In the genomic region with DNA sequence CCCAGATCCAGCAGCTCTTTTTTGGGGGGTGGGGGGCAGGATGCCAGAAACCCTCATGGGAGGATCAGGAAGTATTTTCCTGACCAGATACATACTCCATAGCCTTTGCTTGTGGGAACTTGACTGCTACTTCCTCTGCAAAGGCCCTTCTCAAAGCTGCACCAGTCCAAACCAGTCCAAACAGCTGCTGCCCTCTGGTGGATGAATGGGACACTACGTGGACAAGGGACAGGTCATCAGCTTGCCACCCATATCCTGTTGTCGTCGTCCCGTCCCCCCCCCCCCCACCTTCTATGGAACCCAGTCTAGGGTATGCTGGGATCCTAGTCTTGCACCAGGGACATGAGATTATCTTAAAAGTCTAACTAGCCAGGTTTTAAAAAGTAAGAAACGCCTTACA, we compare ENCODE assay signal across 9 mouse cellular contexts. TPM values are rescaled to one million over a fixed set of nuclear protein-coding genes. Genes with fewer than 3 reads are reported as not detected.
A peak's percentile ranks its signal among the peaks of the same experiment; 100 is the strongest.
DNase-seq lines count a peak whose midpoint lies in the region; ATAC-seq and TF ChIP-seq lines count a peak whose summit lies in the region.
"Had no signal": no experiment of that assay in that cellular context is flagged by ENCODE, and none has a peak within 500 bp of the region (broad histone marks: within the 10 kb centered on the region; RNA-seq: fewer than 3 reads in every experiment).

No protein-coding gene starts in this region.

- no peaks in the 10 kb centered on the region for H3K9me3 ChIP-seq in ES-Bruce4 (replicated peaks; ENCODE audit: control insufficient read depth, insufficient read depth, low read length, poor library complexity, severe bottlenecking)
- H3K9me3 ChIP-seq in heart, embryonic 11.5 days (replicated peaks; ENCODE audit: control insufficient read depth, low read length) = no peaks in the 10 kb centered on the region
- H3K9me3 ChIP-seq in liver, postnatal 0 days (ENCODE audit: low read length) = no peaks in the 10 kb centered on the region

- no peaks in the 10 kb centered on the region for H3K4me1 ChIP-seq in ES-Bruce4 (ENCODE audit: control insufficient read depth, insufficient read depth, low read length)
- H3K4me1 ChIP-seq in heart, embryonic 11.5 days (ENCODE audit: control insufficient read depth, insufficient read depth, low read length) = no peaks in the 10 kb centered on the region
- H3K4me1 ChIP-seq in liver, postnatal 0 days (ENCODE audit: insufficient read depth) = 0 out of 2 replicates have a peak, but pooled peaks cover 5% of the 10 kb centered on the region

- H3K27me3 ChIP-seq in ES-Bruce4 (ENCODE audit: control insufficient read depth, insufficient read depth, low read length, poor library complexity, severe bottlenecking) = no peaks in the 10 kb centered on the region
- H3K27me3 ChIP-seq in heart, embryonic 11.5 days (ENCODE audit: control insufficient read depth, insufficient read depth, low read length) = 0 out of 2 replicates have a peak, but pooled peaks cover 2% of the 10 kb centered on the region
- no peaks in the 10 kb centered on the region for H3K27me3 ChIP-seq in liver, postnatal 0 days (ENCODE audit: insufficient read depth, low read length)

- no peak for TF ChIP-seq EP300 in ES-Bruce4 (IDR thresholded peaks at IDR 0.05; ENCODE audit: insufficient read depth, low read depth, low read length)
- no peak for TF ChIP-seq EP300 in liver, postnatal 0 days (IDR thresholded peaks at IDR 0.05; ENCODE audit: low read depth)

- H3K4me2 ChIP-seq in heart, embryonic 11.5 days = no peak overlapping the region
- H3K4me2 ChIP-seq in liver, postnatal 0 days (ENCODE audit: low read depth, low read length) = no peak overlapping the region

- no peaks in the 10 kb centered on the region for H3K36me3 ChIP-seq in ES-Bruce4 (ENCODE audit: control insufficient read depth, insufficient read depth, low read length, poor library complexity, severe bottlenecking)
- no peaks in the 10 kb centered on the region for H3K36me3 ChIP-seq in heart, embryonic 11.5 days (ENCODE audit: control insufficient read depth, insufficient read depth, low read length)
- no peaks in the 10 kb centered on the region for H3K36me3 ChIP-seq in liver, postnatal 0 days (replicated peaks; ENCODE audit: insufficient read depth, low read length)

- TF ChIP-seq CTCF in ES-Bruce4 (IDR thresholded peaks at IDR 0.05; ENCODE audit: low read depth, low read length) = peak; percentile 86
- TF ChIP-seq CTCF in liver, postnatal 0 days (IDR thresholded peaks at IDR 0.05; ENCODE audit: low read depth) = peak; percentile 82

- no peak overlapping the region for H3K27ac ChIP-seq in ES-Bruce4 (ENCODE audit: insufficient read depth, low read length)
- H3K27ac ChIP-seq in heart, embryonic 11.5 days (ENCODE audit: low read depth, low read length) = no peak overlapping the region
- H3K27ac ChIP-seq in liver, postnatal 0 days (ENCODE audit: low read depth) = no peak overlapping the region

- peak; percentile 84 for DNase-seq in adrenal gland, postnatal 14 days
- DNase-seq in embryo, embryonic 9.5 days (ENCODE audit: extremely low spot score) = peak; percentile 81
- peak; percentile 64 to 82 for DNase-seq in kidney, postnatal 36 days
- peak; percentile 81 for DNase-seq in liver, postnatal 0 days
- DNase-seq in retina, adult 2 months (ENCODE audit: low read depth, low spot score) = peak; percentile 64
- DNase-seq in urinary bladder, adult 18-20 months (ENCODE audit: low spot score in 2 of 2) = peak; percentile 49 to 57

- no peak for ATAC-seq in heart, embryonic 11.5 days (replicated peaks; ENCODE audit: insufficient number of reproducible peaks, low FRiP score, low TSS enrichment)
- ATAC-seq in liver, postnatal 0 days = 0 out of 2 replicates have a peak, but pooled peaks have one; percentile 38

- 17% methylated on average over 5 of the region's 5 CpGs for WGBS in heart, embryonic 11.5 days (ENCODE audit: insufficient replicate concordance)
- 15% methylated on average over 5 of the region's 5 CpGs for WGBS in liver, postnatal 0 days (ENCODE audit: insufficient replicate concordance)

- no peak overlapping the region for H3K9ac ChIP-seq in ES-Bruce4 (ENCODE audit: low read depth, poor library complexity, severe bottlenecking)
- 0 out of 2 replicates have a peak overlapping the region, but pooled peaks have one; percentile 2 for H3K9ac ChIP-seq in heart, embryonic 11.5 days (ENCODE audit: low read depth, low read length)
- no peak overlapping the region for H3K9ac ChIP-seq in liver, postnatal 0 days (replicated peaks)

- no peak for TF ChIP-seq POLR2A in ES-Bruce4 (IDR thresholded peaks at IDR 0.05; ENCODE audit: insufficient read depth, low read length)

- no peak overlapping the region for H3K4me3 ChIP-seq in ES-Bruce4 (ENCODE audit: low read depth, low read length)
- H3K4me3 ChIP-seq in heart, embryonic 11.5 days (ENCODE audit: low read depth, low read length) = no peak overlapping the region
- no peak overlapping the region for H3K4me3 ChIP-seq in liver, postnatal 0 days (ENCODE audit: low read depth, low read length)

RNA-seq across cellular contexts. Expression of a gene that starts 16.5 kb away (rescaled TPM):
- polyA plus RNA-seq in ES-Bruce4 (2011; ENCODE audit: insufficient read depth, insufficient read length, low read depth, missing spikeins) = not detected in 2 replicates
- total RNA-seq in adrenal gland, postnatal 14 days (2021) = not detected in 2 replicates
- not detected in 2 replicates for polyA plus RNA-seq in heart, embryonic 11.5 days (2014; fragmentation: Nextera tagmentation; extraction: Ambion mirVana)
- polyA plus RNA-seq in liver, postnatal 0 days (2015; fragmentation: Nextera tagmentation; extraction: Ambion mirVana) = not detected in 2 replicates
- total RNA-seq: gastrocnemius, postnatal 4 days had no signal

RNA-seq across cellular contexts. Expression of a gene that starts 20.6 kb away (rescaled TPM):
- not detected in 2 replicates for polyA plus RNA-seq in ES-Bruce4 (2011; ENCODE audit: insufficient read depth, insufficient read length, low read depth, missing spikeins)
- 0.07 and 0.08 TPM in 2 replicates for total RNA-seq in adrenal gland, postnatal 14 days (2021)
- polyA plus RNA-seq in heart, embryonic 11.5 days (2014; fragmentation: Nextera tagmentation; extraction: Ambion mirVana) = 0.03 and 0.13 TPM in 2 replicates
- polyA plus RNA-seq in liver, postnatal 0 days (2015; fragmentation: Nextera tagmentation; extraction: Ambion mirVana) = not detected in 2 replicates
